In genomic region chr1:133854421-133855273, GRCm38 (mm10) we compare ENCODE assay signal across 10 mouse cellular contexts. TPM values are rescaled to one million over a fixed set of nuclear protein-coding genes. Genes with fewer than 3 reads are reported as not detected.
DNase-seq lines count a peak whose midpoint lies in the region; ATAC-seq lines count a peak whose summit lies in the region.
"Had no signal": no experiment of that assay in that cellular context is flagged by ENCODE, and none has a peak within 500 bp of the region (broad histone marks: within the 10 kb centered on the region; RNA-seq: fewer than 3 reads in every experiment).

No protein-coding gene starts in this region.

- H3K36me3 ChIP-seq in lung, embryonic 15.5 days, result no peaks in the 10 kb centered on the region

- peaks cover 7% of the 10 kb centered on the region; the same call in 1 of the 2 replicates for H3K27me3 ChIP-seq in lung, embryonic 15.5 days
- H3K27me3 ChIP-seq: Patski had no signal

- H3K27ac ChIP-seq in lung, embryonic 15.5 days, result no peak overlapping the region
- H3K27ac ChIP-seq: macrophage had no signal

- no peak overlapping the region for H3K9ac ChIP-seq in lung, embryonic 15.5 days

- peaks cover 18% of the 10 kb centered on the region for H3K4me1 ChIP-seq in lung, embryonic 15.5 days

- peak overlapping the region; percentile 55 for H3K4me2 ChIP-seq in lung, embryonic 15.5 days

- no peak for ATAC-seq in lung, embryonic 15.5 days (ENCODE audit: borderline replicate concordance, extremely low read depth, low FRiP score, low TSS enrichment)
- ATAC-seq: Patski had no signal

- WGBS in lung, embryonic 15.5 days, result 4% methylated on average over 17 of the region's 17 CpGs

- H3K4me3 ChIP-seq in lung, embryonic 15.5 days, result peak overlapping the region; percentile 21

- peak; percentile 43 to 64 for DNase-seq in frontal cortex, postnatal 36 days (ENCODE audit: low spot score in 2 of 2)
- no peak for DNase-seq in frontal cortex, postnatal 25 days (ENCODE audit: low spot score in 2 of 2)
- DNase-seq in brain, adult 2 months (ENCODE audit: low read depth, low spot score), result peak; percentile 83
- peak; percentile 20 for DNase-seq in heart, adult 8-10 months (ENCODE audit: low spot score)
- peak; percentile 52 for DNase-seq in kidney, adult 9 months
- peak; percentile 52 to 54 for DNase-seq in right cerebral cortex, adult 2 months (ENCODE audit: low spot score in 2 of 2)
- no peak for DNase-seq in thymus, postnatal 25 days

- no peaks in the 10 kb centered on the region for H3K9me3 ChIP-seq in lung, embryonic 15.5 days

RNA-seq across cellular contexts. Expression of gene Optc, which starts 53.2 kb away (rescaled TPM):
- total RNA-seq in heart, adult 8-10 months (2022), result under 1 TPM in 2 of 4 experiments, not detected in 2; 0.31 to 0.44 TPM
- polyA plus RNA-seq in lung, embryonic 15.5 days (2015; fragmentation: Nextera tagmentation; extraction: Ambion mirVana), result 0.67 and 0.81 TPM in 2 replicates
- polyA plus RNA-seq: macrophage had no signal

RNA-seq across cellular contexts. Expression of gene Atp2b4, which starts 53.8 kb away (rescaled TPM):
- 10 to 100 TPM; 15.9 to 20.8 (median 18.8) TPM for total RNA-seq in heart, adult 8-10 months (2022)
- 9.0 and 9.6 TPM in 2 replicates for polyA plus RNA-seq in lung, embryonic 15.5 days (2015; fragmentation: Nextera tagmentation; extraction: Ambion mirVana)

Comparison
In these comparisons a context has a peak if more than half of its experiments do, and no peak if none do; other contexts are left out.
1. DNase-seq: peak in frontal cortex, postnatal 36 days (2 of 2), brain, adult 2 months (single experiment), heart, adult 8-10 months (single experiment), kidney, adult 9 months (single experiment) and right cerebral cortex, adult 2 months (2 of 2); none in frontal cortex, postnatal 25 days (0 of 2) and thymus, postnatal 25 days (single experiment).